Mouse (Mus musculus): ENCODE measurements around the gene Ubfd1. TPM values are rescaled to one million over a fixed set of nuclear protein-coding genes. Genes with fewer than 3 reads are reported as not detected.

Ubfd1 gene
- polyA plus RNA-seq, 1 experiment from 2014 or later = 18.7 TPM

Other genes with a start within 250 kb of the Ubfd1 start
- not detected in 2 replicates for gene Scnn1b, start 202.1 kb upstream of the Ubfd1 start, polyA plus RNA-seq (2015; fragmentation: Nextera tagmentation; extraction: Ambion mirVana)
- gene Cog7, start 85.5 kb upstream of the Ubfd1 start, polyA plus RNA-seq (2015; fragmentation: Nextera tagmentation; extraction: Ambion mirVana) = 11.1 and 11.4 TPM in 2 replicates
- 39.7 and 41.9 TPM in 2 replicates for gene Gga2, start 46.0 kb upstream of the Ubfd1 start, polyA plus RNA-seq (2015; fragmentation: Nextera tagmentation; extraction: Ambion mirVana)
- 8.3 TPM in 2 replicates for gene Ears2, start 88 bp downstream of the Ubfd1 start, polyA plus RNA-seq (2015; fragmentation: Nextera tagmentation; extraction: Ambion mirVana)
- gene Ndufab1, start 34.7 kb downstream of the Ubfd1 start, polyA plus RNA-seq (2015; fragmentation: Nextera tagmentation; extraction: Ambion mirVana) = 562 and 589 TPM in 2 replicates
- gene Palb2, start 65.8 kb downstream of the Ubfd1 start, polyA plus RNA-seq (2015; fragmentation: Nextera tagmentation; extraction: Ambion mirVana) = 13.5 and 16.0 TPM in 2 replicates
- gene Dctn5, start 65.9 kb downstream of the Ubfd1 start, polyA plus RNA-seq (2015; fragmentation: Nextera tagmentation; extraction: Ambion mirVana) = 54.7 and 55.9 TPM in 2 replicates
- 123 and 138 TPM in 2 replicates for gene Plk1, start 92.3 kb downstream of the Ubfd1 start, polyA plus RNA-seq (2015; fragmentation: Nextera tagmentation; extraction: Ambion mirVana)
- not detected in 2 replicates for gene Ern2, start 119.0 kb downstream of the Ubfd1 start, polyA plus RNA-seq (2015; fragmentation: Nextera tagmentation; extraction: Ambion mirVana)
- gene Chp2, start 152.3 kb downstream of the Ubfd1 start, polyA plus RNA-seq (2015; fragmentation: Nextera tagmentation; extraction: Ambion mirVana) = 0.58 and 0.59 TPM in 2 replicates
- gene Prkcb, start 221.6 kb downstream of the Ubfd1 start, polyA plus RNA-seq (2015; fragmentation: Nextera tagmentation; extraction: Ambion mirVana) = 1.8 and 2.3 TPM in 2 replicates